Mouse (Mus musculus) spleen, adult 2 months (tissue): ENCODE measurements around the gene Rmdn3.

Experiments
- CTCF ChIP-seq: fragments of 200-500 bp; IDR thresholded peaks from 2 replicates; pipeline ENCODE4 v1.5.1; 2011; ENCODE audit warnings: mild to moderate bottlenecking, inconsistent platforms; ENCODE audit not compliant: insufficient read depth, insufficient read length, insufficient replicate concordance; ENCODE audit errors: extremely low read depth
- POLR2A ChIP-seq: fragments of 200-500 bp; IDR thresholded peaks from 2 replicates; pipeline ENCODE4 v1.6.1; 2011; ENCODE audit warnings: low read depth, low read length, inconsistent platforms

- TF ChIP-seq POLR2A (no peak), CTCF (no peak)
Observed at GRCm38 (mm10) chr2:119156081-119156680, 653 bp downstream of the Rmdn3 start.
